Mouse (Mus musculus) brain, adult 10 weeks (tissue): ENCODE results near the gene Ankrd65. TPM values are rescaled to one million over a fixed set of nuclear protein-coding genes. Genes with fewer than 3 reads are reported as not detected.

Experiments used
- polyA plus RNA-seq: library from polyadenylated mRNA; stranded (reverse); fragments of 350-450 nt; fragmentation: Illumina TruSeq; extraction: RNeasy Lipid Tissue Mini Kit (QIAGEN cat#74804); gene quantifications from one replicate; pipeline ENCODE4 v1.2.3, GENCODE M21; 2015; ENCODE audit warnings: low read depth, low replicate concordance

Gene Ankrd65
- not detected for polyA plus RNA-seq

DNA sequence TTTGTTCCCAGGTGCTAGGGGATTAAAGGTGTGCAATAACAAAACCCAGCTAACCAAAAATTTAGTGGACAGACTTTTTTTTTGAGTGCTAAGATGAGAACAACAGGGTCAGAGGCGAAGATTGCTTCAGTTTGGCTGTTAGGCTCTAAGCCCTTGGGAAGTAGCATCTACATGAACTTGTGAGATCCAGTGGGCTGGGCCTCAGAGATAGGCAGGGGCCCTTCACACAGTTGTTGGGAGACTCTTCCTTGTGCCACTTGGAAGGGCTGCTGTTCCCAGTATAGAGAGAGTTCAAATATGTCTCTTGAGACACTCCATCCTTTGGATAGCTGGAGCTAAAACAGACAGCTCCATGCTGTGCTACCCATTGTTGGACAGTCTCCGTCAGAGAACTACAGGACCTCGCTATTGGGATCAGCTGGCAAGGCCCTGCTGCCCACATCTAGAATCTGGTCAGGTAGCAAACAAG, at the start of gene Ankrd65:
TSS of gene Ankrd65 (plus strand) at position 419 of the 469 bp plus-strand sequence.

DNA sequence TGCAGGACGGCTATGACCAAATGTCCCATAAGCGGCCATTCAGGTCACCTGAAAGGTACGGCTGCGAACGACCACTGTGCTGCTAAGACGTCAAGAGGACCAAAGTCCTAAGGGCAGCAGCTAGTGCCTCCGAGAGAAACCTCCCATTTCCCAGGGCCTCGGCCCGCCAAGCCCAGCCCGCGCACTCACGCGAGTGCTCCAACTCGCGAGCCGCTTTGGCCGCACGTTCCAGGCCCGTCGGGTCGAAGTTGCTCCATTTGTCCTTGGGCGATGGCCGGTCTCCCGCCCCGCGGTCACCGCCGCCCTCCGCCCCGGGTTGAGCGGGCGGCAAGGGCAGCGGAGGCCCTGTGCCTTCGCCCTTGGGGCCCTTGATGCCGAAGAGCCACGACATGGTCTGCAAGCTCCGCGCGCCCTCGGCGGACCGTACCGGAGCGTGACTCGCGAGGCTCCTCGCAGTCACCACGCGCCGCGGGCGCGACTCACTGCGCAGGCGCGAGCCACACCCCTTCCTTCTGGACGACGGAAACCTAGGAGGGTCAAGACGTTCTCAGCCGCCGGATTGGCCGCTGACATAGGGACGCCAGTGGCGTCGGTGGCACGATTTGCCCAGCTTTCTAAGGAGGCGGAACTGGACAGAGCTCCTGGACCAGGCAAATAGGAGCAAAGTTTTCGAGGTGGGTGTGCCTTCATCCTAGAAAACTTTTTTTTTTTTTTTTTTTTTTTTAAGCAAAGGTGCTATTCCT, 29.5 kb upstream of the Ankrd65 start, which contains the start of gene Atad3a:
TSS of gene Atad3a (minus strand) at position 481 of the 743 bp plus-strand sequence.

DNA sequence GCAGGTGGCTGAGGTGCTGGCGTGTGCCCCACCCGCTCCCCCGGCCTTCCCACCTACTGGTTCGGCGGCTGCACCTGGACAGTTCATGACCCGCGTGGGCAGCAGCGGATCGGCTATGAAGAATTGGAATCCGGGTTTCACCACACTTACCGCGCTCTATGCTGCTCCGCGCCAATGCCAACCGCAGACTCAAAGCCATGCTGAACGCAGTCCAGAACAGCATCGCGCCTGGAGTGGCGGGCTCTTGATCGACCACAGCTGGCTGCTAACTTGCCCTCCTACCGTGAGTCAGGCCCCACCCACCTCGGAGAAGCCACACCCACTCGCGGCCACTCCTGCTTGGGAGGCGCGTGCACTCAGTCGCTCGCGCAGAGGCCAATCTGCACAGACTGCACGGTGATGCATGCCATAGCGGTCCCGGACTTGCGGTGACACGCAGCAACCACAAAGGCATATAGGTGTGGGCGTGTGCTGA, 15.9 kb upstream of the Ankrd65 start, which contains the start of gene Vwa1:
TSS of gene Vwa1 (minus strand) at position 419 of the 475 bp plus-strand sequence.

DNA sequence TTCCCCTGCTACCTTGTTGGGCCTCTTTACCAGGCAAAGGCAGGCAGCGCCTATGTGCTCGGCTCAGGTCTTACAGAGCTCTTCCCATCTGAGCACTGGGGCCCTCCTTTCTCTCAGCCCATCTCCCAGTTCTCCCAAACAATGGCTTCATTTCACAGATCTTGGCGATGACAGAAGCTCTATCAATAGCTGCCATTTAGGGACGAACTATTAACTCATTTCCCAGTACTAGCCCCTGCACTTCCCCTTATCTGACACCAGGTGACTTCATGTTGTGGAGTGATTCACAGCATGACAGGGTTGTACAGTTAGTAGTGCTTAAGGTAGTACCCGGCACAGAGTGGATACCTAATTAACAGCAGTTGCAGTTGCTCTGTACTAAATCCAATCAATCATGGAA, 4.4 kb upstream of the Ankrd65 start, which contains the start of gene Tmem88b:
TSS of gene Tmem88b (minus strand) at position 56 of the 400 bp plus-strand sequence.

DNA sequence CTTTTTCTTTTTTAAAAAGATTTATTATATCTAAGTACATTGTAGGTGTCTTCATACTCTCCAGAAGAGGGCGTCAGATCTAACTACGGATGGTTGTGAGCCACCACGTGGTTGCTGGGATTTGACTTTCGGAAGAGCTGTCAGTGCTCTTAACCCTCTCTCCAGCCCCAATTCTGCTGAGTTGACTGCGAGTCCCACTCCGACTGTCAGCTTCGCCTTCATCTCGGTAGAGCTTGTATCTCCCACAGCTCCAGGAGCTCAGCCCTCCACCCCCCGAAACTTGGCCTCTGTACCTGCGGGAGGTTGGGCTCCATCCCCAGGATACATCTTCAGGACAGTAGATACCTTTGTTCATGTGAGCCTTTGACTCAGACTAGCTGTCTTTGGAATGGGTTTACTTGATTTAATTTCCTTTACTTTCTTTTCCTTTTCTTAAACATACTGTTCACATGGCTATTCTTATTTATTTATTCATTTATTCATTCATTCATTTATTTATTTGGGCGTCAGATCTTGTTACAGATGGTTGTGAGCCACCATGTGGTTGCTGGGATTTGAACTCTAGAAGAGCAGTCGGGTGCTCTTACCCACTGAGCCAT, 12.6 kb downstream of the Ankrd65 start, which contains the start of gene Mrpl20:
TSS of gene Mrpl20 (plus strand) at position 138 of the 599 bp plus-strand sequence.

DNA sequence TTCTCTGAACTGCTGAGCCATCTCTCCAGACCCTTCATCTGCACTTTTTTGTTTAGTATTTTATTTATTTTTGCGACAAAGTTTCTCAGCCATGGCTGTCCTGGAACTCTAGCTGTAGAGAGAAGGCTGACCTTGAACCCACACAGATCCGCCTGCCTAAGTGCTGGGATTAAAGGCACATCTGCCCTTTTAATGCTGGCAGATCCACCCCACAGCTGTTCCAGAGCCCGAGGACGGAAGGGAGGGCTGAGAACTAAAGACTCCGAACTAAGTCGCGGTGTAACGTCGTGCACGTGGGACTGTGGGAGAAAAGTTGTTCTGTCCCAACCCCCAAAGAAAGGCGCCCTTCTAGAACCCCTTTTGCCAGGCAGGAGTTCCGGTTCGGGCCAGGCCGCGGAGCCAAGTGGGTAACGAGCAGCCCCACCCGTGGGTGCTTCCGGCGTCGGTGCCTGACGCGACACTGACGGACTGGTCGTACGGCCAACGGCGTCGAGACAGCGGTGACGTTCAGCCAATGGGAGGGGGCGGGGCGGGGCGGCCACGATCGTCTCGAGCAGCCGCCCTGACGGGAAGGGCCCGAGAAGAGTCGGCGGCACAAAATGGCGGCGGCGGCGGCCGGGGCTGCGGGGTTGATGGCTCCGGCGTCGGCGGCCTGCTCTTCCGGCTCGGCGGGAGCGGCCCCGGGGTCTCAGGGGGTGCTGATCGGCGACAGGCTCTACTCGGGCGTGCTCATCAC, 21.9 kb downstream of the Ankrd65 start, which contains the start of gene Ccnl2:
TSS of gene Ccnl2 (plus strand) at position 561 of the 736 bp plus-strand sequence.

DNA sequence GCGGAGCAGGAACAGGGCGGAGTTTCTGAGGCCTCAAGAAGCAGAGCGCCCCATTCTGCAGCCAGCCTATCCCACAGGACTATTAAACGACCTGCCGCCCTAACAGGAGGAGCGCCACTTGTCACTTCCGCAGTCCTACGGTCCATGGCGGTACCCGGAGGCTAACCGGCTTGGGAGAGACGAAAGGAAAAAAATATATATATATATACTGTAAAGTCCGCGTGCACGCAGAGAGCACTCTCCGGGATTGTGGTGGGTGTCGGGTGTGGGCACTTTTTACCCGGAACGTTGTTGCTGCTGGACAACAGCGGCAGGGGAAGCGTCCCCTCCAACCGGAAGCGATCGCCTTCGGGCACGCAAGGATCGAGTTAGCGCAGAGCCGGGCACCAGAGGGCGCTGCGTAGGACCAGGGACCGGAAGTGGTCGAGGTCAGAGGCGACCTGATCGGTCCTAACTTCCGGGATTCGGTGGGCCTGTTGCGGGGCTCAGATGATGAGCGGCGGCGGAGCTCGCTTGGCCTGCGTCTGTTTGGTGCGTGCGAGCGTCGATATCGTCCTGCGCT, 41.0 kb downstream of the Ankrd65 start, which contains the start of gene Aurkaip1:
TSS of gene Aurkaip1 (plus strand) at position 68 of the 562 bp plus-strand sequence.

DNA sequence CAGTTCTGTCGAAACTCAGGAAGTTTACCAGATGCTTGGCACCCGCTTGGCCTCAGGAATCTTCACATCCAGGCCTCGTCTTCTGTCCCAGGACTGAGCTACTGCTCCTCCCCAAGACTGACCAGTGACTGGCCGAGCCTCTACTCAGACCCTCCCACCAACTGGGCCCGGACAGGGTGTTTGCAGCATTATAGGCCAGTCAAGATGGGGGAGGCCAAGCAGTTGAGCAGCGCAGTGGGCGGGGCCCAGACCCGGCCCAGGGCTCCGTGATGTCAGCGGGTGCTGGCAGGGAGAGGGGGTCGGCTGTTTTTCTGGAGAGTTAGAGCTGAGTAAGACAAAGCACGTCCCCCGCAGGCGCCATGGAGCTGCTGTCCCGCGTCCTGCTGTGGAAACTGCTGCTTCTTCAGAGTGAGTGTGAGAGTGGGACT, 49.3 kb downstream of the Ankrd65 start, which contains the start of gene Mxra8:
TSS of gene Mxra8 (plus strand) at position 198 of the 428 bp plus-strand sequence.

DNA sequence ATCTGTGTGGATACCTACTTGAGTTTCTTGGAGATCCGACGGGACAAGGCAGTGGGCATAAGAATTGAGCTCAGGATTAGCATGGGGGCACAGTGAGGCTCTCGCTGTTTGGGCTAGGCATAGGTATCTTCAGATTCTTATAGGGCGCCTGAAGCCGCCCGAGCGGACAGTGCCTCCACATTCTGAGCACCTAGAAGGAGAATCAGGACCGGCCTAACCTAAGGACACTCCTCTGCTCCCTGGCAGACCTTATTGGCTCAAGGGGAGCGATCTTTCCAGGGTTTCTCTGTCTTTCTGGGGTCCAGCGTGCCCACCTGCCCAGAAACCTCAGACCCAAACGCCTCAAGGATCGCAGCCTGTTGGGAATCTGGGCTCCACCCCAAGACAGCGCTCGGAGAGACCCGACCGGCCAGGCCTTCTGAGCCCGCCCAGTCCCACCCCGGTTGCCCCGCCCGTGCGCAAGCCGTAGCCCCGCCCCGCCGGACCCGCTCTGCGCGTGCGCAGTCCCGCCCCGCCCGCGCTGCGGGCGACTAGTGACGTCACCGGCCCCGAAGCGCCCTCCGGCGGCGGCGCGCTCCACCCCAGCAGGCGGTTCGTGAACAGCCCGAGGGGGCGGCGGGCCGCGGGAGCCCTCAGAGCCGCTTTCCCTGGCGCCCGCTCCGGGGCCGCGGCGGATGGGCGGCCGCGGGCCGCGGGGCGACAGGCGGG, 56.8 kb downstream of the Ankrd65 start, which contains the start of gene Dvl1:
TSS of gene Dvl1 (plus strand) at position 532 of the 708 bp plus-strand sequence.

Other genes with a start within 250 kb of the Ankrd65 start
- gene Nadk, start 228.1 kb upstream of the Ankrd65 start, polyA plus RNA-seq: 56.7 TPM
- gene Slc35e2, start 189.0 kb upstream of the Ankrd65 start, polyA plus RNA-seq: 19.6 TPM
- gene Cdk11b, start 165.6 kb upstream of the Ankrd65 start, polyA plus RNA-seq: 61.1 TPM
- gene Gm10563, start 145.0 kb upstream of the Ankrd65 start, polyA plus RNA-seq: not detected
- gene Mmp23, start 137.1 kb upstream of the Ankrd65 start, polyA plus RNA-seq: 2.3 TPM
- 74.7 TPM for gene Mib2, start 121.2 kb upstream of the Ankrd65 start, polyA plus RNA-seq
- gene Fndc10, start 96.1 kb upstream of the Ankrd65 start, polyA plus RNA-seq: 23.6 TPM
- gene Ssu72, start 85.6 kb upstream of the Ankrd65 start, polyA plus RNA-seq: 141 TPM
- gene Tmem240, start 55.6 kb upstream of the Ankrd65 start, polyA plus RNA-seq: 47.3 TPM
- gene Atad3a, start 29.3 kb upstream of the Ankrd65 start, polyA plus RNA-seq: 50.0 TPM
- gene Vwa1, start 15.7 kb upstream of the Ankrd65 start, polyA plus RNA-seq: 23.2 TPM
- gene Tmem88b, start 4.6 kb upstream of the Ankrd65 start, polyA plus RNA-seq: 62.7 TPM
- gene Mrpl20, start 12.4 kb downstream of the Ankrd65 start, polyA plus RNA-seq: 214 TPM
- gene Ccnl2, start 22.1 kb downstream of the Ankrd65 start, polyA plus RNA-seq: 66.1 TPM
- 148 TPM for gene Aurkaip1, start 40.8 kb downstream of the Ankrd65 start, polyA plus RNA-seq
- gene Mxra8, start 49.2 kb downstream of the Ankrd65 start, polyA plus RNA-seq: 6.2 TPM
- gene Dvl1, start 57.0 kb downstream of the Ankrd65 start, polyA plus RNA-seq: 77.2 TPM
- gene Tas1r3, start 72.9 kb downstream of the Ankrd65 start, polyA plus RNA-seq: 0.19 TPM
- 17.8 TPM for gene Cptp, start 79.0 kb downstream of the Ankrd65 start, polyA plus RNA-seq
- gene Ints11, start 79.1 kb downstream of the Ankrd65 start, polyA plus RNA-seq: 36.3 TPM
- 37.8 TPM for gene Pusl1, start 101.3 kb downstream of the Ankrd65 start, polyA plus RNA-seq
- 74.8 TPM for gene Acap3, start 101.4 kb downstream of the Ankrd65 start, polyA plus RNA-seq
- 56.7 TPM for gene Ube2j2, start 153.4 kb downstream of the Ankrd65 start, polyA plus RNA-seq
- 21.7 TPM for gene C1qtnf12, start 171.9 kb downstream of the Ankrd65 start, polyA plus RNA-seq
- 10.9 TPM for gene B3galt6, start 202.2 kb downstream of the Ankrd65 start, polyA plus RNA-seq
- 237 TPM for gene Sdf4, start 202.4 kb downstream of the Ankrd65 start, polyA plus RNA-seq
- gene Tnfrsf4, start 223.4 kb downstream of the Ankrd65 start, polyA plus RNA-seq: 2.8 TPM
- not detected for gene Tnfrsf18, start 235.7 kb downstream of the Ankrd65 start, polyA plus RNA-seq